Mouse (Mus musculus) mesoderm, embryonic 11.5 days (tissue): Measurements from ENCODE around the gene Gm973.

Experiments used
- DNase-seq: peaks from one replicate; pipeline ENCODE4 v3.0.0-alpha.2; 2012; ENCODE audit warnings: low read depth, low spot score

Gm973 gene

DNA sequence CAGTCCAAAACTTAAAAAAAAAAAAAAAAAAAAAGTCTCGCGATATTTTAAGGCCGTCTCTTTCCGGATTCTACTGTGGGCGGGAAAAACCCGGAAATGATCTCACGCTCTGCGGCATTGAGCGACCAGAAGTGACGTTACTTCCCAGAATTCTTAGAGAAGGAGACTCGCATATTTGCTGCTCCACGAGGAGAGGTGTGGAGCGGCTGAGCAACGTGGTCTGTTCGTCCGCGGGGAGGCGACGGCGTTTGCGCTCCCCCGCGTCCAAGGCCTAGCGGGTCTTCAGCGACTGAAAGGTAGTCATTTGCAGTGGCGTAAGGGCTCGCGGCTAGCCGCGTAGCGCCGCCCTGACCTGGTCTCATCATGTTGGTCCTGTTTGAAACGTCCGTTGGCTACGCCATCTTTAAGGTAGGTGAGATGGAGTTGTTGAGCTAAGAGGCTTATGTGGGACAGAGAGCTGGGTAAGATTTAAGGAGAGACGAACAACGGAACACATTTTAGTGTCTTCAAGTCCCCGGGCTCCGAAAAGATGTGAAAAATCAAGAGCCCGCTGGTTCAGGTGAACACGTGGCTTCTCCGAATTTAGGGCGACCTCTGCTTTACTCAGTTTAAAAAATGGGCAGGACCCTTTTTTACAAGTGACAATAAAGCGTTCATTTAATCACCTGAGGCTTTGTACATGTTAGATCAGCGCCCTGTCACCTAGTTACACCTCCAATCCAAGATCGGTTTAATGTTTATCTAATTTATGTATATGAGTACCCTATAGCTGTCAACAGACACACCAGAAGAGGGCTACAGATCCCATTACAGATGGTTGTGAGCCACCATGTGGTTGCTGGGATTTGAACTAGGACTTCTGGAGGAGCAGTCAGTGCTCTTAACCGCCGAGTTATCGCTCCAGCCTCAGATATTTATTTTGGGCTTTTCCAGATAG lies 169.0 kb downstream of the Gm973 start, which contains the start of gene Nop58:
Gene Nop58 (plus strand): TSS at position 153 of the 937 bp plus-strand sequence.
- peak; percentile 97 for DNase-seq
